8 mouse cellular contexts compared by ENCODE assay signal in genomic region chr17:24935666-24936065, GRCm38 (mm10). TPM values are rescaled to one million over a fixed set of nuclear protein-coding genes. Genes with fewer than 3 reads are reported as not detected.
DNase-seq lines count a peak whose midpoint lies in the region; ATAC-seq and TF ChIP-seq lines count a peak whose summit lies in the region.

No protein-coding gene starts in this region.

- no peak for DNase-seq in kidney, adult 2 months
- no peak for DNase-seq in kidney, adult 8-10 months
- no peak for DNase-seq in hindbrain, embryonic 14.5 days (ENCODE audit: low spot score)
- DNase-seq in midbrain, embryonic 14.5 days, result no peak
- no peak for DNase-seq in frontal cortex, adult 2 months (ENCODE audit: extremely low spot score in 1 of 2, low spot score in 1 of 2)
- DNase-seq in right cerebral cortex, postnatal 10 days (ENCODE audit: low spot score in 2 of 2), result no peak

- no peak for TF ChIP-seq POLR2A in kidney, adult 2 months (IDR thresholded peaks at IDR 0.05; ENCODE audit: low read depth, low read length)

- peaks cover 17% of the 10 kb centered on the region for H3K4me1 ChIP-seq in kidney, adult 2 months (ENCODE audit: control insufficient read depth, insufficient read depth, low read length)
- peaks cover 12% of the 10 kb centered on the region for H3K4me1 ChIP-seq in brown adipose tissue, adult 24 weeks (ENCODE audit: control insufficient read depth, insufficient read depth, insufficient read length, low read length)
- peaks cover 16% of the 10 kb centered on the region for H3K4me1 ChIP-seq in hindbrain, embryonic 14.5 days (replicated peaks; ENCODE audit: control insufficient read depth, insufficient read depth, low read length)
- H3K4me1 ChIP-seq in midbrain, embryonic 14.5 days (ENCODE audit: control insufficient read depth, insufficient read depth, low read length), result peaks cover 20% of the 10 kb centered on the region

- ATAC-seq in hindbrain, embryonic 14.5 days (ENCODE audit: low FRiP score), result no peak
- ATAC-seq in midbrain, embryonic 14.5 days (ENCODE audit: low FRiP score, low TSS enrichment), result no peak
- no peak for ATAC-seq in erythroid progenitor cell, adult 5-6 weeks (replicated peaks; ENCODE audit: low FRiP score, poor library complexity, severe bottlenecking)

- H3K36me3 ChIP-seq in kidney, adult 2 months (ENCODE audit: control insufficient read depth, insufficient read depth, low read length), result no peaks in the 10 kb centered on the region
- H3K36me3 ChIP-seq in hindbrain, embryonic 14.5 days (replicated peaks; ENCODE audit: control insufficient read depth, insufficient read depth), result peaks cover 13% of the 10 kb centered on the region
- peaks cover 11% of the 10 kb centered on the region; the same call in 1 of the 2 replicates for H3K36me3 ChIP-seq in midbrain, embryonic 14.5 days (ENCODE audit: control insufficient read depth, insufficient read depth, low read length)

- peak overlapping the region; percentile 92 for H3K9ac ChIP-seq in hindbrain, embryonic 14.5 days
- H3K9ac ChIP-seq in midbrain, embryonic 14.5 days (replicated peaks; ENCODE audit: low read length), result peak overlapping the region; percentile 93

- H3K9me3 ChIP-seq in hindbrain, embryonic 14.5 days (ENCODE audit: control insufficient read depth, low read length), result no peaks in the 10 kb centered on the region
- H3K9me3 ChIP-seq in midbrain, embryonic 14.5 days (ENCODE audit: control insufficient read depth, low read length), result no peaks in the 10 kb centered on the region

- no peaks in the 10 kb centered on the region for H3K27me3 ChIP-seq in kidney, adult 2 months (replicated peaks; ENCODE audit: control insufficient read depth, insufficient read depth, low read length)
- H3K27me3 ChIP-seq in hindbrain, embryonic 14.5 days (ENCODE audit: control insufficient read depth, insufficient read depth, low read length), result no peaks in the 10 kb centered on the region
- H3K27me3 ChIP-seq in midbrain, embryonic 14.5 days (ENCODE audit: control insufficient read depth, insufficient read depth, low read length), result no peaks in the 10 kb centered on the region

- H3K4me3 ChIP-seq in kidney, adult 2 months (ENCODE audit: insufficient read depth, low read depth, low read length), result peak overlapping the region; percentile 30
- H3K4me3 ChIP-seq in brown adipose tissue, adult 24 weeks (ENCODE audit: insufficient read depth, low read depth, low read length), result peak overlapping the region; percentile 49
- H3K4me3 ChIP-seq in hindbrain, embryonic 14.5 days (replicated peaks; ENCODE audit: low read length), result peak overlapping the region; percentile 93
- peak overlapping the region; percentile 91 for H3K4me3 ChIP-seq in midbrain, embryonic 14.5 days (replicated peaks; ENCODE audit: low read depth, low read length)

- H3K27ac ChIP-seq in kidney, adult 2 months (ENCODE audit: insufficient read depth, low read depth, low read length), result no peak overlapping the region
- H3K27ac ChIP-seq in brown adipose tissue, adult 24 weeks (replicated peaks; ENCODE audit: low read depth, low read length), result 0 out of 2 replicates have a peak overlapping the region, but pooled peaks have one; percentile 4
- no peak overlapping the region for H3K27ac ChIP-seq in hindbrain, embryonic 14.5 days
- no peak overlapping the region for H3K27ac ChIP-seq in midbrain, embryonic 14.5 days (replicated peaks; ENCODE audit: low read depth, low read length)

- no peak for TF ChIP-seq CTCF in kidney, adult 2 months (conservative IDR thresholded peaks at IDR 0.05; ENCODE audit: insufficient read depth, insufficient read length, low read depth, low read length)

- peak overlapping the region; percentile 90 for H3K4me2 ChIP-seq in hindbrain, embryonic 14.5 days (replicated peaks)
- peak overlapping the region; percentile 61 for H3K4me2 ChIP-seq in midbrain, embryonic 14.5 days (ENCODE audit: low read length)

RNA-seq across cellular contexts. Expression of gene Mapk8ip3, which starts 1.1 kb away (rescaled TPM):
- 58.1 and 69.1 TPM in 2 replicates for polyA plus RNA-seq in kidney, adult 2 months (2012; rRNA removed)
- polyA plus RNA-seq in brown adipose tissue, adult 24 weeks (2012; ENCODE audit: insufficient read depth, insufficient read length, missing spikeins), result 12.0 and 24.2 TPM in 2 replicates
- 86.0 and 90.1 TPM in 2 replicates for polyA plus RNA-seq in hindbrain, embryonic 14.5 days (2014; fragmentation: Nextera tagmentation; extraction: Ambion mirVana)
- polyA plus RNA-seq in midbrain, embryonic 14.5 days (2014; fragmentation: Nextera tagmentation; extraction: Ambion mirVana), result 83.3 and 86.1 TPM in 2 replicates
- 325 and 357 TPM in 2 replicates for polyA plus RNA-seq in frontal cortex, adult 2 months (2012; rRNA removed)
- 132 and 177 TPM in 2 replicates for total RNA-seq in erythroid progenitor cell, adult 5-6 weeks (2015; ENCODE audit: low replicate concordance)
- total RNA-seq in erythroid progenitor cell, adult 5-6 weeks (2017; ENCODE audit: low replicate concordance), result 264 and 268 TPM in 2 replicates

RNA-seq across cellular contexts. Expression of gene Jpt2, which starts 24.8 kb away (rescaled TPM):
- polyA plus RNA-seq in kidney, adult 2 months (2012; rRNA removed), result 23.8 and 31.0 TPM in 2 replicates
- 3.0 and 3.4 TPM in 2 replicates for polyA plus RNA-seq in brown adipose tissue, adult 24 weeks (2012; ENCODE audit: insufficient read depth, insufficient read length, missing spikeins)
- 58.2 and 60.6 TPM in 2 replicates for polyA plus RNA-seq in hindbrain, embryonic 14.5 days (2014; fragmentation: Nextera tagmentation; extraction: Ambion mirVana)
- 66.9 and 71.0 TPM in 2 replicates for polyA plus RNA-seq in midbrain, embryonic 14.5 days (2014; fragmentation: Nextera tagmentation; extraction: Ambion mirVana)
- polyA plus RNA-seq in frontal cortex, adult 2 months (2012; rRNA removed), result 4.6 and 6.3 TPM in 2 replicates
- 33.2 and 39.0 TPM in 2 replicates for total RNA-seq in erythroid progenitor cell, adult 5-6 weeks (2015; ENCODE audit: low replicate concordance)
- 21.4 and 25.6 TPM in 2 replicates for total RNA-seq in erythroid progenitor cell, adult 5-6 weeks (2017; ENCODE audit: low replicate concordance)

RNA-seq across cellular contexts. Expression of gene Nme3, which starts 39.4 kb away (rescaled TPM):
- polyA plus RNA-seq in kidney, adult 2 months (2012; rRNA removed), result 112 and 115 TPM in 2 replicates
- polyA plus RNA-seq in brown adipose tissue, adult 24 weeks (2012; ENCODE audit: insufficient read depth, insufficient read length, missing spikeins), result 26.0 and 28.7 TPM in 2 replicates
- 85.6 and 95.8 TPM in 2 replicates for polyA plus RNA-seq in hindbrain, embryonic 14.5 days (2014; fragmentation: Nextera tagmentation; extraction: Ambion mirVana)
- 77.4 and 112 TPM in 2 replicates for polyA plus RNA-seq in midbrain, embryonic 14.5 days (2014; fragmentation: Nextera tagmentation; extraction: Ambion mirVana)
- polyA plus RNA-seq in frontal cortex, adult 2 months (2012; rRNA removed), result 76.8 and 81.6 TPM in 2 replicates
- total RNA-seq in erythroid progenitor cell, adult 5-6 weeks (2015; ENCODE audit: low replicate concordance), result 151 and 169 TPM in 2 replicates
- total RNA-seq in erythroid progenitor cell, adult 5-6 weeks (2017; ENCODE audit: low replicate concordance), result 95.5 and 101 TPM in 2 replicates

RNA-seq across cellular contexts. Expression of gene Mrps34, which starts 40.8 kb away (rescaled TPM):
- polyA plus RNA-seq in kidney, adult 2 months (2012; rRNA removed), result 162 and 199 TPM in 2 replicates
- polyA plus RNA-seq in brown adipose tissue, adult 24 weeks (2012; ENCODE audit: insufficient read depth, insufficient read length, missing spikeins), result 91.7 and 105 TPM in 2 replicates
- polyA plus RNA-seq in hindbrain, embryonic 14.5 days (2014; fragmentation: Nextera tagmentation; extraction: Ambion mirVana), result 72.9 and 82.6 TPM in 2 replicates
- polyA plus RNA-seq in midbrain, embryonic 14.5 days (2014; fragmentation: Nextera tagmentation; extraction: Ambion mirVana), result 74.7 and 86.7 TPM in 2 replicates
- polyA plus RNA-seq in frontal cortex, adult 2 months (2012; rRNA removed), result 111 and 127 TPM in 2 replicates
- total RNA-seq in erythroid progenitor cell, adult 5-6 weeks (2015; ENCODE audit: low replicate concordance), result 8.3 and 9.6 TPM in 2 replicates
- total RNA-seq in erythroid progenitor cell, adult 5-6 weeks (2017; ENCODE audit: low replicate concordance), result 9.1 and 19.4 TPM in 2 replicates

RNA-seq across cellular contexts. Expression of gene Eme2, which starts 40.8 kb away (rescaled TPM):
- 32.2 and 40.7 TPM in 2 replicates for polyA plus RNA-seq in kidney, adult 2 months (2012; rRNA removed)
- 5.9 and 6.6 TPM in 2 replicates for polyA plus RNA-seq in brown adipose tissue, adult 24 weeks (2012; ENCODE audit: insufficient read depth, insufficient read length, missing spikeins)
- polyA plus RNA-seq in hindbrain, embryonic 14.5 days (2014; fragmentation: Nextera tagmentation; extraction: Ambion mirVana), result 22.7 and 23.7 TPM in 2 replicates
- polyA plus RNA-seq in midbrain, embryonic 14.5 days (2014; fragmentation: Nextera tagmentation; extraction: Ambion mirVana), result 21.6 and 26.9 TPM in 2 replicates
- polyA plus RNA-seq in frontal cortex, adult 2 months (2012; rRNA removed), result 63.7 and 67.9 TPM in 2 replicates
- total RNA-seq in erythroid progenitor cell, adult 5-6 weeks (2015; ENCODE audit: low replicate concordance), result 6.3 and 14.4 TPM in 2 replicates
- total RNA-seq in erythroid progenitor cell, adult 5-6 weeks (2017; ENCODE audit: low replicate concordance), result 12.7 and 24.5 TPM in 2 replicates

Comparison
In these comparisons a context has a peak if more than half of its experiments do, and no peak if none do; other contexts are left out.
1. H3K4me3 ChIP-seq: peak in every context shown above with its lines; median percentile 93 in hindbrain, embryonic 14.5 days; 91 in midbrain, embryonic 14.5 days; 49 in brown adipose tissue, adult 24 weeks; 30 in kidney, adult 2 months.